Mouse (Mus musculus) heart, adult 2 months (tissue): ENCODE measurements at regions not wholly inside any gene's neighbourhood (a gene's known extent, or its start where the extent isn't known, plus 50 kb on each side); places are given as distances from the start of the nearest gene placed in this dataset.

ENCODE experiments used
- CTCF ChIP-seq: fragments of 200-600 bp; IDR thresholded peaks from 2 replicates; pipeline ENCODE4 v1.8.1; 2022; ENCODE audit warnings: antibody characterized with exemption, mild to moderate bottlenecking, moderate library complexity
- POLR2A ChIP-seq: fragments of 200-500 bp; IDR thresholded peaks from 2 replicates; pipeline ENCODE4 v1.6.1; 2011; ENCODE audit warnings: mild to moderate bottlenecking, low read depth, low read length, control low read depth; ENCODE audit not compliant: insufficient read depth

DNA sequence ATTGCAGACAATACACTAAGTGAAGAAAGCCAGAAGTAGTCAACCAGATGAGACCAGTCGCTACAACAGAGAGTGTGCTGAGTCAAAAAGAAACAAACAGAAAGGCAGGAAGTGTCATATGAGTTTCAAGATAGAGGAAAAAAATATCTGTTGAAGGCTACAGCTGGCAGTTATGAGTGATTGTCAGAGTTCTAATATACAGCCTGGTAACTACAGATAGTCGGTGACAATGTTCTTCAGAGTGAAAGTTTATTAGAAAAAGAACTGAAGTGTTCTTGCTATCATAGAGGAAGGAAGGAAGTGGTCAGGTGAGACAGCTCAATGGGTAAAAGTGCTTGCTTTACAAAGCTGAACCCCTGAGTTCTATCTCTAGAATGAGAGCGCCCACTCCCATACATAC is 499.1 kb downstream of the Adgrl2 start:
- no peak for TF ChIP-seq POLR2A
- TF ChIP-seq CTCF: no peak
